Mouse (Mus musculus) left cerebral cortex, postnatal 36 days (tissue): ENCODE results near the gene Hes5. TPM values are rescaled to one million over a fixed set of nuclear protein-coding genes. Genes with fewer than 3 reads are reported as not detected.

Experiments used
- DNase-seq, 2 experiments: peaks; one replicate each; pipeline ENCODE4 v3.0.0; 2021 to 2022; ENCODE audit warnings: low spot score in 2 of 2, mixed read lengths in 1 of 2
- intact Hi-C: fragments of 180-260 bp; cut with DNase I; formaldehyde crosslinking; loops from one replicate; pipeline ENCODE4 v1.15.1; 2025
- total RNA-seq, 2 experiments: library from RNA; stranded (reverse); gene quantifications; 2 replicates each; pipeline ENCODE4 v1.2.3; 2021

Gene Hes5
- total RNA-seq, 2 experiments from 2014 or later = 36.5 to 38.6 TPM

DNA sequence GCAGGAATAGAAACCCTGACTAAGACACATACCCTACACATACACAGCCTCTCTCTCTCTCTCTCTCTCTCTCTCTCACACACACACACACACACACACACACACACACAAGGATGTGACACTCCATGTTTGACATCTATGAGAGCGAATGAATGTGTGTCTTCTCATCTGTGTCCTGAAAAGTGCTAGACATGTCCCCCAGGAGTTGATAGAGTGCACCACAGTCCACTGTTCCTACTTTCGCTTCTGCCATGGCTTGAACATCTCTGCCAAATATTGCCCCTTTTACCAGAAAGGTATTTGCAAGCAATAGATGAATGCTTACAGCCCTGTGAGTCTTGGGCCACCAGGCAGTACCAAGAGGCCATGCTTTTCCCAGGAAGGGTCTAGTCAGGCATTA lies 20.6 kb upstream of the Hes5 start:
- intact Hi-C loops = loop anchor here (5.0 kb wide), 1 partner anchor 63 kb away; no protein-coding TSS in a partner anchor
- DNase-seq = no peak

DNA sequence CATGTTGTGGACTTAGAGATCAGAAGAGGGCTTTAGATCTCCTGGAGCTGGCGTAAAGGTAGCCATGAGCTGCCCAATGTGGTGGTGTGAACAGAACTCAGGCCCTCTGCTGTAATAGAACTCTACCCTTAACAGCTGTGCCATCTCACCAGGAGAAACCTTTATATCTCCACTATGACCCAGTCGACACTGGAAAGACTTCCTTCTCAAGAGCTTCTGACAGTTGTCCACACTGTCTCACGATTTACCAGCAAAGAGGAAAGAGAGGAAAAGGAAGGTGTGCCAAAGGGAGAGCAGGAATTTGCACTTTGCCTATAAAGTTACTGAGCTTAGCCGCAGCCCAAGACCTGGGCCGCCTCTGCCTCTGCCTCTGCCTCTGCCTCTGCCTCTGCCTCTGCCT lies 18.9 kb upstream of the Hes5 start:
- no peak for DNase-seq
- intact Hi-C loops = loop anchor here (5.0 kb wide), 1 partner anchor 65 kb away; no protein-coding TSS in a partner anchor

DNA sequence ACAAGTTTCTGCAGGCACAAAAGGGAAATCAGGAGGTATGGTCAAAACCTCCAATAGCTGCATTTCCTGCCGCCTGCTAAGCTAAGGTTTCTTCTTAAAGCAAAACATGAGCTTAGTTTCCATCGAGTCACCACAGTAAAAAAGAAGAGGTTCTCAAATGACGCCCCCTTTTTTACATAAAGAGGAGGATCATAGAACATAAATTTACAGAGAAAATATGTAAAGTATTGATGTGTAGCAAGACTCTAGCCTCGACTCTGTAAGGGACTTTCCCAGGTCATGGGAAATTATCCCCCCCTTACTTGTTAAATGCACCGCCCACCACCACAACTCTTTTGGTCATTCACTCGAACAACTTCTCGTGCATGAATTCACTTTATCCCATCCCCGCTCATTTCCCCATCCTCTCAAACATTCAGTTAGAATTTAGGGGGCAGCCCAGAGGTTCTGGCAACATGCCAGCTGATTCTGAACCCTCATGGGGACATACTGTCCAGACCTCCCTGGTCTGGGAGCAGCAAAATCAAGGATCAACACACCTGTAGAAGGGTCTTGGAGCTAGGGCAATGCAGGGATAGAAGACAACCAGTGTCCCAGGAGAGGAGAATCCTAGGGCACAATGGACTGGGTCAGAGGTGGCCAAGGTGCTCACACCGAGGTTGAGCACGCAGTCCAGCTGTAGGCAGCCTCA lies 17.9 kb upstream of the Hes5 start:
- no peak for DNase-seq
- intact Hi-C loops = loop anchor here (5.0 kb wide), 1 partner anchor 65 kb away; no protein-coding TSS in a partner anchor

DNA sequence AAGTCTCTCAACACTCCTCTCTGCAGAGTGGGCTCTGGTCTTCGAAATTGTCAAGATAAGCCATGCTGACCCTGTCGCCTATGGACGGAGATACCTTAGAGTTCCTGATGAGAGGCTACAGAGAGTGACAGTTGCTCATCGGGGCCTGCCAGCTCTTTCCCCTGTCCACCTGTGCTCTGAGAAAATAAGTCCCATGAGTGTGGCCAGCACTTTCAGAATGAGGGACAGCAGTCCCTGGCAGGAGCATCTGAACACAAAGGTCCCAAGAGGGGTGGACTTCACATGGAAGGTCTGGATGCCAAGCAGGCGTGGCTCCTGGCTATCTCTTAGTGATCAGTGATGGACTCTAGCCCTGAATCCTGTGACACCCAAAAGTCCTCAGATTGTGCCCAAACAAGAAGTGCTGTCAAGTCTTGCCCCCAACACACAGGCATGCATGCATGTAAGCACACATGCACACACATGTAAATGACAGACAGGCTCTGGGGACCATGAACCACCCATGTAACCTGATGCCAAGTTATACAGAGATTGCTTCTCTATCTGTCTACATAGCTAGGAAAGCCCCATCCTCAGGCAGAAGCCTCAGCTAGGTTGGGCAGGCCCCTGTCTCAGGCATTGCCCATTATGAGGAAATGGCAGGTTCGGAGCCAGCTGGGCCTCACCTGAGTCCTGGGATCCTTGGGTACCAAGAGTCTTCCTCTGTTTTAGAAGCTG lies 17.2 kb upstream of the Hes5 start:
- intact Hi-C loops = loop anchor here (1.0 to 5.0 kb wide), 2 partner anchors 21 to 66 kb away; partner anchors contain the start of gene Pank4
- no peak for DNase-seq

DNA sequence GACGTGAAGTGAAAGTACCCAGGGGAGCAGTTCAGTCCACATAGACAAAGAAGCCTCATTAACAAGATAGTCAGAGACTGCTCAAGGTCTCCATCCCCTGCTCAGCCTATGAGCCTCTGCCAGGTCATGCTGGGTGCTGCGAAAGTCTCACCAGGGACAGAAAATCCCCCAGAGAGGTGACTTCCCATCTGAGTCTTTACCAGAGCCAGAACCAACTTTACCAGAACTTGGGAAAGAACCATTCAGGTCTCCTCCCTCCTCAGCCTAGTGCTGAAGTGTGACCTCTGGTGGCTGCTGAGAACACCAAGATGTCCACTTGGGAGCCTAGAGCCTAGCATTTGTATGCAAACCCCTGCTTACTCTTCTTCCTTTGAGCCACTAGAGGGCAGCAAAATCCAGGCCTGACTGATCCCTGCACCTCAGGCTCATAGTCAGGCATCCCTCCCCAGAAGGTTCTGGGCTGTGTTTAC lies 16.6 kb upstream of the Hes5 start:
- DNase-seq = peak; percentile 66 to 69
- intact Hi-C loops = loop anchor here (1.0 to 5.0 kb wide), 2 partner anchors 20 to 67 kb away; partner anchors contain the start of gene Pank4

DNA sequence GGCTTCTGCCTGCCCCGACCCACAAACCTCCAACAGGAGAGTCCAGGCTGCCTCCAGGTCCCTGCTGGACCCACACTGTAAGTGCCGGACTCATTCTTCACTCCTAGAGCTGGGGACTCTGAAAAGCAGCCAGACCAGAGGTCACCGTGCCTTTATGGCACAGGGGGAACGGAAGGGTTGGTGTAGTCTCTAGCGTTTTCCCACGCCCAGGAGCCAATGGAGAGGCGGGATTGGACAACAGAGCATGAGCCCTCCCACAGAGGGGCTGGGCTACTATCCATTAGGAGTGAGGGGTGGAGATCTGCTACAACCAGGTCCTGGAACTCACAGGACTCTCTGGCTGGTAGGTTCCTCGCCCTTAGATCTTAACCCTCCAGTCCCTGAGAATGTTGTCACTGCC lies 14.4 kb upstream of the Hes5 start:
- intact Hi-C loops = no loop called here
- DNase-seq = peak in 1 of 2 experiments; percentile 41

DNA sequence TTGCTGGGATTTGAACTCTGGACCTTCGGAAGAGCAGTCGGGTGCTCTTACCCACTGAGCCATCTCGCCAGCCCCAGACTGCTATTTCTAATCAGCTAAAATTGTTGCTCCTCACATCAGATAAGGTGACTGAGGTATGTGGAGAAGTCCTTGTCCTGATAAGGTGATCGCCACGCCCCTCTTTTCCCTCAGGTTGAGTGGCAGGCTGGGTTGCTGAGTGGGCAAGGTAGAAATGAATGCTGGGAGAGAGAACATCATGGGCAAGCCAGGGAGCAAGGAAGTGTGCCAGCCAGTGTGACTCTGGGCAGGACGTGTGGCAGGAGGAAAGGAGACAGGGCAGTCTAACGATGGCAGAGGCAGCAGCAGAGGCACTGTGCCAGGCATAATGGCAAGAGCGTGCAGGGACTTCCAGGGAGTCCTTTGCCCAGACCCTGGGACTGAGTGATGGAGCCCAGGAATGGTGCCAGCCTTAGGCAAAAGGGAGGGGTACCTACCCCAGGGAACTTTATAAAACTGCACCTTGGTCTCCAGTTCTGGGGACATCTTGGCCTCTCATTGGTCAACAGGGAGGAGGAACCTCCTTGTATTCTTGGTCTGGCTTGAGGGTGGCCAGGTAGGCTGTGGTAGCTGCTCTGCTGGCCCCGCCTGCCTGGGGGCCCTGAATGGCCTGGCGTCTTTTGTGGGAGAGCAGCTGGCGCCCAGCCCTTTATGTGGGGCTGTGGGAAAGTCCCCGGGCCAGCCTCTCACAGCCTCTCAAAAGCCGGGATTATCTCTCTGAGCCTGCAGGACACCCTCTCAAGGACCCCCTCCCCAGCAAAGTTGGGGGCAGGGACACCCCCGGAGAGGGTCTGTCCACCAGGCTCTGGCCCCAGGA lies 12.4 kb upstream of the Hes5 start:
- DNase-seq = no peak

DNA sequence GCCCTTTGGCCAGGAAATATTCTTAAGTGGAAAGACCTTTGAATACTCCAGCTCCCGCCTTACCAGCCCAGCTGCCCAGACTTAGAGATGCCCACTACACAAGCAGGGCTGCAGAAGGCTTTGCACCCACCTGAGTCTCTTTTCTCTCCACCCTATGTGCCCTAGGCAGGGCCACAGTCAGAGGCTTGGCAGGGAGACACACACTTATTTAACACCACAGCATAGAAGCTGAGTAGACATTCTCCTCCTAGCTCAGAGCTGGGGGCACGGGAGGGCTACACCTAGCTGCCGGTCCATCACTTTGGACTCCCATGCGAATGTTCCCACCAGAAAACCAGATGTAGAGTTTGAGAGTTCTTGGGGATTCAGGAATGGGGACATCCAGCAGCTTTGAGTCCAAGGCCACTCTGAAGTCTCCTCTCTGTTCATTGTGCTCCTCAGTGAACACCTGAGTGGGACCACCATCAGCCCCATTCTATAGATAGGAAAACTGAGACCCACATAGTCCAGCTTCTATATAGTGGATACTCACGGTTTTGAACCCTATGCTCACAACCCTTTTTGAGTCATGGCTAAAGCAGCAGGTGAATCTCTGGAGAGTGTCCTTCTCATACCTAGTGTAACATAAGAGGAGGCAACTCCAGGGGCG lies 11.7 kb upstream of the Hes5 start:
- DNase-seq = no peak
- intact Hi-C loops = loop anchor here (1.0 kb wide), 1 partner anchor 11 kb away; the partner anchor contains the start of gene Hes5

More for the DNA sequence above, 12.4 kb upstream of the Hes5 start:
- intact Hi-C loops = loop anchor here (1.0 kb wide), 1 partner anchor 12 kb away; the partner anchor contains the start of gene Hes5

DNA sequence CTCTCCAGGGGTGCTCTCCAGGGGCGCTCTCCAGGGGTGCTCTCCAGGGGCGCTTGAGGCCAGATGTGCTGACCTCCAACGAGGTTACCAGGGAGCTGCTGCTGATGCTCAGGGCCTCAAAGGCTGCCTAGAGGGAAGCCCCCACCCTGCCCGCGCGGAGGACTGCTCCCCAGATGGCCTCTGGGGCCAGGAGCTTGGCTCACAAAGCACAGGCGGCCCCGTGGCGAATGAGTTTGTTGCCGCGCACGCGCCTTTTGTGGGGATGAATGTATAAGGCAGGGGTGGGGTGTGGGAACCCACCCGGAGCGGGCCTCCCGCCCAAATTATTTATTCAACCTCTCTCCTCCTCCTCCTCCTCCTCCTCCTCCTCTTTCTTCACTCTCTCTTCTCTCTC lies 11.1 kb upstream of the Hes5 start:
- intact Hi-C loops = no loop called here
- no peak for DNase-seq

DNA sequence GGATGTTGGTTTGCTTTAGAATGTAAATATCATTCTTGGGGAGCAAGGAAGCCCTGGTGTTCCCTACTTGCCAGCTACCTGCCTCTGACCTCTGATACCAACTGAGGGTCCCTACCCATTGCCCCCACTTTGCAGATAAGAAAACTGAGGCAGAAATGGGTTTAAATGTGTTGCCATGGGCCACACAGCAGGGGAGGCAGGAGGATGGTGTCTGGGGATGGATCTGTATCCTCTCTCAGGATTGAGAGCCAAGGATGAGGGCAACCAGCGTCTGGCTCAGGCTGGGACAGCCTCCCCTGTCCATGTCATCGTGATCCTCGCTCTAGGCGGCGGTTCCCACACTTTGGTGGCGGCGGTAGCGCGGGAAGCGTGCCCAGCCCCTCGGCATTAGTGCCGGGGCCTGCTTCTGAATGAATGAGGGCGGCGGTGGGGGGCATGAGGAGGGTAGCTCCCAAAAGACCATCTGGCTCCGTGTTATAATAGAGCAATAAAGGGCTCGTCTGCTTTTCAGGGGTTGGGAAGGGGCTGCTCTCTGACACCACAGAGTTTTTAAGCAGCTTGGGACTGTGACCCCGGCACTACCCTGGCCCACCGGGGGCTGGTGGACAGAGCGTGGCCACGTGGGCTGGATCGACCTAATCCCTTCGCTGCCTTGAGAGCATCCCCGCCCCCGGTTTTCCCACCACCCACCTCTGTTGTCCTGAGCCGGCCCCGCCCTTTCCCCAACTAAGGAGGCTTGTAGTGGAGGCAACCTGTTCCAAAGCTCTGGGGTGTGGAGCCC lies 8.1 kb upstream of the Hes5 start:
- intact Hi-C loops = no loop called here
- DNase-seq = no peak

DNA sequence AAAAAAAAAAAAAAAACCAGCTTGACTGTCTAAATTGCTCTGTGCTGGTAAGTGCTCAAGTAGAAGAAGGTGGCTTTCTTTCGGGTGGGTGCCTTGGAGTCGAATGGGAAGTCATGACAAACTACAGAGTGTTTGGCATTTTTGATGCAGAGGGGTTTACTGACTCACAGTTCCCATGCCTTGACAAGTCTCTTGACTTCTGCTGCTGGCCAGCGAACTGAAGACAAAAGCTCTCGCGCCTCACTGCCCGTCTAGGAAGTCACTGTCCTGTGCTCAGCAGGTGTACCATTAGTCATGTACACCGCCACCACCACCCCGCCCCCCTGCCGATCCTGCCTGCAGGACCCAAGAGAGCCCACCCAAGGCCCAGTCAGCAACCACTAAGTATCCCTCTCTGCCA lies 4.1 kb upstream of the Hes5 start:
- DNase-seq = no peak
- intact Hi-C loops = no loop called here

DNA sequence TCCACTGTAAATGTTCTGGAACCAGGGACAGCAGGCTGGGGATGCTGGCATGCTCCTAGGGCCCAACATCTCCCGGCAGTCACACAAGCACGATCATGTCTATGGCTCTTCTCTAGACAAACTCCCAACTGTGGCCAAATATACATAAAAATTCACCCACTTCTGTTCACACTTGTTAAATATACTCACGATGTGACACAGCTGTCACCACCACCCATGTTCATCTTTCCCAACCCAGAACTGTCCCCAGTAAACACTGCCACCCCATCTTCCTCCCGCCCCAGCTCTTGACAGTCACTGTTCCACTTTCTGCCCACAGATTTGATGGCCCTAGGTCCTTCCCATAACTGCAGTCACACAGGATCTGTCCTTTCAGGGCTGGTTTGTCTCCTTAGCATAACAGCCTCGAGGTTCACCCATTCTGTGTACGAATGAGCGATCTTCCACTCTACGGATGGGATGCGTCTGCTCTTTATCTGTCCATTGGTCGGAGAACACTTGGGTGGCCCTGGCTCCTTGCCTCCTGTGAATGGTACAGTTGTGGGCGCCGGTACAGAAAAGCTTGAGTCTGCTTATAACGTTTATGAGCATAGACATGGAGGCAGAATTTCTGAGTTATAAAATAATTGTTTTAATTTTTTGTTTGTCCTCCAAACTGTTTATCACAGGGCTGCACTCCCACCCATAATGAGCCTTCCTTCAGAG lies 3.3 kb upstream of the Hes5 start:
- intact Hi-C loops = no loop called here
- DNase-seq = peak; percentile 69 to 73

DNA sequence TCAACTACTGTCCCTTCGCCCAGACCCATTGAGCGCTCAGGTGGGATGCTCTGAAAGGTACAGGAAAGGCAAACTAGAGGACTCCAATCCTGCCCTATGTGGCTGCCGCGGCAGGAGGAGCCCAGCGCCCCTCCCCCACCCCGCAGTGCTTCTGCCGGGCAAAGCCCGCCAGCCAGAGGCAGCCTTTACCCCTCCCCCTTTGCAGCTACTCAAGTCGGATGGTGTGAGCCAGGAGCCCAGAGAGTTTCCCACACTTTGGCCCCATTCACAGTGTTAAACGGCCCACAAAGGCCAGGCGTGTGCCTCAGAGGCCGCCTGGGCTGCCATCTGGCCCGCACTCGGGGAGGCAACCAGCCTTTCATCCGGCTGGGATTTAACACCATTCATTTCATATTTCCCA lies 2.6 kb upstream of the Hes5 start:
- intact Hi-C loops = no loop called here
- no peak for DNase-seq

DNA sequence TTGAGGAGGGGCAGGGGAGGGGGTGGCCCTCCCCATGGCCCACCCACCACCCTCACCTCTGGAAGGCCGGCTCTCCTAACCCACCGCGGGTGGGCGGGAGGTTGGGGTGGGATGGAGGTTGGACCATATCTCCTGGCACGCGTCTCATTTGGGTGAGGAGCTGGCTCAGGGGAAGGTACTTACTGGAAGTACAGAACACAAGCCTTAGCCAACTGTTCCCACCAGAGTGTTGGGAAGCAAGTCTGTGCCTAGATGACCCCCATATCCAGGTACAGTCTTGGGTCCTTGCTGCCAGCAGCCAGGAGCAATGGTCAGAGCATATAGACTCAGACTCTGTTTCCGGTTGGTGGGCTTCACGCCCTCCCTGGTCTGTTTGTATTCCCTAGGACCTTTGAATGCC lies 2.1 kb upstream of the Hes5 start:
- intact Hi-C loops = no loop called here
- DNase-seq = no peak

DNA sequence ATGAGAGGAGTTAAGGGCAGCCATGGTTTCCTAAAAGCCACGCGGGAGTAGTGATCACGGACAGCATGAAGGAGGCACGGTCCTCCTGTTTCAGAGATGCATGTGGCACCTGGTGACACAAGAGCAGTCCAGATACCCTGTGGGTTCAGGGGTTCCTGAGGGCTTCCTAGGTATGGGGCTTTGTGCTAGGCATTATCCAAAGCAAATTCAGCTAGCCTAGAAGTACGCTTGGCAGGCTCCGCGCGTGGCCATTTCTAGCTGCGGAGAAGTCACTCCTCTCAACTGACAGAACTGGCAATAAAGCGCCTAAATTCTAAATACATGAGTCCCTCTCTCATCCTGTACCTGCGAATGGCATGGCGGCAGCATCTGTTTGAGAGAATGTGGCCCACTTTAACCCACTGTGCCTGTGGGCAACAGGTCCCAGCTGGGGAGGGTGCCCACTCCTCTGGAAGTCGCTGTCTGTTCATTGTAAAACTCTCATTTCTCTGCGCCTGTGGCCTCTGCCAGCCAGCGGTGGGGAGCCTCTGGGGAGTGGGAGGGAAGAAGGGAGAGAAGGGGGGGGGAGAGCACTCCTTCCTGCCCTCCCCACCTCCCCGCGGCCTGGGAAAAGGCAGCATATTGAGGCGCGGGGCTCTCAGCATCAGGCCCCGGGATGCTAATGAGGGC lies 568 bp upstream of the Hes5 start:
- DNase-seq = peak in 1 of 2 experiments; percentile 57
- intact Hi-C loops = loop anchor here (1.0 to 10.0 kb wide), 3 partner anchors 12 to 295 kb away; no protein-coding TSS in a partner anchor

DNA sequence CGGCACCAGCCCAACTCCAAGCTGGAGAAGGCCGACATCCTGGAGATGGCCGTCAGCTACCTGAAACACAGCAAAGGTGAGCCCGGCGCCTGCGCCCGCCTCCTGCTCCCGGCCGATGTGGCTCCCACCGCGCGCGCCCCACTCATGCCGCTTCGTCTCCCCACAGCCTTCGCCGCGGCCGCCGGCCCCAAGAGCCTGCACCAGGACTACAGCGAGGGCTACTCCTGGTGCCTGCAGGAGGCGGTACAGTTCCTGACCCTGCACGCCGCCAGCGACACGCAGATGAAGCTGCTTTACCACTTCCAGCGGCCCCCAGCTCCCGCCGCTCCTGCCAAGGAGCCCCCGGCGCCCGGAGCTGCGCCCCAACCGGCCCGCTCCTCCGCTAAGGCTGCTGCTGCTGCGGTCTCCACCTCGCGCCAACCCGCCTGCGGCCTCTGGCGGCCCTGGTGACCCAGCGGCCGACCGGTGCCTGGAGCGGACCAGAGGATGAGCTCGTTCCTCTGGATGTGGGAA lies 559 bp downstream of the Hes5 start:
- intact Hi-C loops = loop anchor here (5.0 to 10.0 kb wide), 2 partner anchors 84 to 294 kb away; no protein-coding TSS in a partner anchor
- peak; percentile 60 to 67 for DNase-seq

DNA sequence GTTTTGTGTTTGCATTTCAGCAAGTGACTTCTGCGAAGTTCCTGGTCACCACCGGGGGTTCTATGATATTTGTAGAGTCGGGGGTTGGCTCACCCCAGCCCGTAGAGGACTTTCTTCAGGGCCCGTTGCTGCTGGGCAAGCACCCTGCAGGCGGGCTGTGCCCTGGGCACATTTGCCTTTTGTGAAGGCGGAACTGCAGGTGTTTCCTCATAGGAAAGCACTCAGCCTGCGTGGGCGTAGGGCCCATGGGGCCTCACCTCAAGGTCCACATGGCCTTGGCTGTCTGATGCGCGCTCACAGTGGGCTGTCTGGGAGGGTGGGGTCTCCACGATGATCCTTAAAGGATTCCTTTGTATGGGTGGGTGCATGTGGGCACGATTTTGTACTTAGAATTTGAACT lies 1.2 kb downstream of the Hes5 start:
- intact Hi-C loops = loop anchor here (5.0 to 10.0 kb wide), 2 partner anchors 85 to 293 kb away; no protein-coding TSS in a partner anchor
- DNase-seq = no peak
